Mouse (Mus musculus): Measurements from ENCODE around the gene Rcc2.
A peak's percentile ranks its signal among the peaks of the same experiment; 100 is the strongest.

Rcc2 gene

DNA sequence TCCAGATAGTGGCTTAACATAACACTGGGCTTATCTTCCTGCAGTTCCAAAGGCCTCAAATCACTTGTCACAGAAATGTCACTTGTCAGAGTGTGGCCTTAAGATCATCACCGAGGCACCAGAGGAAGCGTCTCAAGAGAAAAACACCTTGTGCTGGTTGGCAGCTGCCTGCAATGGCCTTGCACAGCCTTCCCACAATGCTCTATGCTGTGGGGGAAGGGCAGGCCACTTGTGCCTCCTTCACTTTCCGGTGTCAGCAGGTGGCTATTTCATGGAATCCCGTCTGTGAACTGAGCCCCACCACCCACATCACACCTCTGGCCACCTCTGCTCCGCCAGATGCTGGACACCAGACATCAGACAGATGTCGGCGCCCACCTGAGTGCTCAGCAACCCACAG lies 53.0 kb downstream of the Rcc2 start:
- DNase-seq (ENCODE audit: low read depth, low spot score), result no peak

DNA sequence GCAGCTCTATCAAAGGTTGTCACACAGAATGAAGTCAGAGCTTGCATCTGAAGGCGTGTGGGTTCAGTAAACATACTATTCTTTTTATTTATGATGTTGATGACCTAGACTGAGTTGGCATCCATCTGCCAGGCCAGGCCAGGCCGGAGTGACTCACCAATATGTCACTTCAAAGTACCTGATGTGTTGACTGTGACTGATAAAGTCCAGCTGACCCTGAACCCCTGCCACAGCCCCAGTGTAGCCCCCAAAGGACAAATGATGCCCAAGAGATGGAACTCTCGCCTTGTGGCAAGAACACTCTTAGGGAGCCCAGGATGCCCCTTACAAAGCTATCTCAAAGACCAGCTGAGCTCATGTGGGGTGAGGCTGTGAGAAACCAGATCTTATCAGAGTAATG lies 55.5 kb downstream of the Rcc2 start:
- DNase-seq (ENCODE audit: low read depth, low spot score), result no peak

DNA sequence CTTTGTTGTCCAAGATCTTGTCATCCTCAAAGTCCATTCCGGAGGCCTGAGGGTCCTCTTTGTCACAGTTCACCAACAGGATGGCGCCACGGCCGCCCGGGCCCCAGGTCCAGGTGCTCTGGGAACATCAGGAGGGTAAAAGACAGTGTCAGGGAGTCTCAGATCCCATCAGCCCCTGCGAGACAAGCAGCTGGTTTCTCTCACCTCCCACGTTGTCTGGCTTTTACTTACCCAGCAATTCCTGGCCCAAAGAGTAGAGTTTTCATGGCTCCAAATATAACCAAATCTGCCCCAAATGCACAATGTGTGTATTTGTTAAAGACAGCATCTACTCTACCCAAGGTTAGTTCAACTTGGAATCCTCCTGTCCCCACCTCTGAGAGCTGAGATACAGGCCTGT lies 61.3 kb downstream of the Rcc2 start:
- DNase-seq (ENCODE audit: low read depth, low spot score), result no peak

DNA sequence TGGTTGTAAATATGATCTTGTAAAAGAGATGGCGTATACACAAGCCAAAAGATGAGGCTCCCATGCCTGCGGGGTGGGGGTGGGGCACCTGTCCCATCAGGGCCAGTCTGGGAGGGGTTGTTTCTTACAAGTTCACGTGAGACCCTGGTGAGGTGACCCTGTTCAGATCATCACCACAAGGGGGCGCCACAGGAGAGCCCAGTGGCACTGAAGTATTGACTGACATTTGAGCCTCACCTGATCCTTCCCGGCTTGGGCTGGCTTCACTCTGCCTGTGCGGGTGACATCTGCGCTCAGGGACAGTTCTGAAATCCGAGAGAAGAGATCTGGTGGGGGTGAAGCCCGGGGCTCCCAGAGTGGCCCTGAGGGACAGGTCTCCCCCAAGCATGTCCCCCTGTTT lies 62.8 kb downstream of the Rcc2 start:
- peak; percentile 79 for DNase-seq (ENCODE audit: low read depth, low spot score)

DNA sequence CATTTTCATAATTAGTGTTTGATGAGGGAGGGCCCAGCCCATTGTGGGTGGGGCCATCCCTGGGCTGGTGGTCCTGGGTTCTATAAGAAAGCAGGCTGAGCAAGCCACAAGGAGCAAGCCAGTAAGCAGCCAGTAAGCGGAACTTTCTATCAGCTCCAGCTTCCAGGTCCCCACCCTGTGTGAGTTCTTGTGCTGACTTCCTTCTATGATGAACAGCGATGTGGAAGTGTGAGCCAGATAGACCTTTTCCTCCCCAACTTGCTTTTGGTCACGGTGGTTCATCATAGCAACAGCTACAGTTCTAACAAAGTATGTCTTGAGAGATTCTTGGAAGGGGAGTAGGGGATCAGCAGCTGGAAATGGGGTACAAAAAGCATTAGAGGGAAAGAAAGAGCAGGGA lies 65.6 kb downstream of the Rcc2 start:
- no peak for DNase-seq (ENCODE audit: low read depth, low spot score)

DNA sequence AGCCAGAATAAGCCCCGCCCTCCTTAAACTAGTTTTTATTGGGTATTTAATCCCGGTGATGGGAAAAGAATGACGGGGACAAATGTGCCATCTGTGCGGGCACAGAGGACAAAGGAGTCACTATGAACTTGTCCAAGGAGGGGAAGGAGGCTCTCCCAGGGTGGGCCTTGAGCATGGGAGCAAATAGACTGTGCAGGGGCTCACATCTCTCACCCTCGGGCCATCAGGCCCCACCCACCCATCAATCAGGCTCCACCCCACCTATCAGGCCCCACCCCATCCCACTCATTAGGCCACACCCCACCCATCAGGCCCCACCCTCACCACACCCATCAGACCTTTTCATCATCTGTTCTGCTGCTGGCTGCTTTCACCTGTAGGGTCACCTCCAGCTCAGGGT lies 68.6 kb downstream of the Rcc2 start:
- DNase-seq (ENCODE audit: low read depth, low spot score), result no peak

DNA sequence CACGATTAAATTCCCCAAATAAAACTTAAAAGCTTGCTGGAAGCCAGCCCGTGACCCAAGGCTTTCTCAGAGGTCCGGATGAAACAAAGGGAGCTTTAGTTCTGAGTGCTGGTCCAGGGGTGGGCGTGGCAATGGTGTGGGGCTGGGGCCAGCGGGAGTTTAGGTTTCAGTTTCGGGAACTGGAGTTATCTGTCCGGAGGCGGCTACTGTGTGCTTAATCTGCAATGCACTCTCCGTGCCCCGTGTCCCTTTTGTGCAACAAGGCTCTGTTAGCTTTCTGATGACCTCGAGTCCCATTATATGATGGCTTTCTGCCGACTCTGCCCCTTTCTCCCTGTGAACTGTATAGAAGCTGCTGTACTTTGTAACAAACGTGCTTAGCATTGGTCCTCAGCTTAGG lies 70.1 kb downstream of the Rcc2 start:
- DNase-seq (ENCODE audit: low read depth, low spot score), result no peak

DNA sequence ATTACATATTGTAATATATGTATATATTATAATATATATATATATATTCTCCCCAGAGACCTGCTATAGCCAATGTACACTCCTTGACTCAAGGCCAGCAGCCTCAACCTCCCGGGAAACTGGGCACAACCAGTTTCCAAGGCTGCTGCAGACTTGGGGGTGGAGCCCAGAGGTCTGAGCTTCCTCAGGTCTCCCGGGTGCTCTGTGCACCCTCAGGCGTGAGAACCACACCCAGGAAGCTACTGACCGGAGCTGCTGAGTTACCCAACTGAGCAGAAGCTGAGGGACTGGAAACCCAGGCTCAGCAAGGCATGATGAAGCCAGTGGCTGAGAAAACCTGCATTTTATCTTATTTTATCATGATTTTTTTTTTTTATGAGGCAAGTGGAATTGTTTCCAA lies 70.8 kb downstream of the Rcc2 start:
- DNase-seq (ENCODE audit: low read depth, low spot score), result no peak

Measured in R1 (cell line).